Mouse (Mus musculus): ENCODE results near the gene Sftpa1. TPM values are rescaled to one million over a fixed set of nuclear protein-coding genes. Genes with fewer than 3 reads are reported as not detected.

The Sftpa1 gene
- polyA plus RNA-seq, 1 experiment, result not detected

- no peak for DNase-seq (ENCODE audit: low spot score)
Observed at GRCm38 (mm10) chr14:41160743-41161142, 29.2 kb downstream of the Sftpa1 start.

- peak; percentile 31 for DNase-seq (ENCODE audit: low spot score)
Observed at GRCm38 (mm10) chr14:41162663-41163062, 31.1 kb downstream of the Sftpa1 start.

- no peak for DNase-seq (ENCODE audit: low spot score)
Observed at GRCm38 (mm10) chr14:41167278-41167677, 35.7 kb downstream of the Sftpa1 start.

DNA sequence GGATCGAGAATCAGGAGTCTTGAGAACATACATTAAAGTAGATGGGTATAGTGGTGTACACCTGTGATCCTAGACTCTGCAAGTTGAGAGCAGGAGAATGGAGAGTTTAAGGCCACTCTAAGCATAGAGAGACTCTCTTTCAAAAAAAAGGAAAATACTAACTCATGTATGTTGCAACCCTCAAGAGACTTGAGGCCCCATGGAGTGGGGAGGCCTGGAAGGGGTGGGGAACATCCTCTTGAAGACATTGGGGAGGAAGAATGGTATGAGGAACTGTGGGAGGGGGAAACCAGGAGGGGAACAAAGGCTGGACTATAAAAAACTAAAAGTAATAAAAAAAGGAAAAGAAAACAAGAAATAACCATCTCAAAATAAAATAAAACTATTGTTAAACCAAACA, 37.0 kb downstream of the Sftpa1 start:
- DNase-seq (ENCODE audit: low spot score), result no peak

DNA sequence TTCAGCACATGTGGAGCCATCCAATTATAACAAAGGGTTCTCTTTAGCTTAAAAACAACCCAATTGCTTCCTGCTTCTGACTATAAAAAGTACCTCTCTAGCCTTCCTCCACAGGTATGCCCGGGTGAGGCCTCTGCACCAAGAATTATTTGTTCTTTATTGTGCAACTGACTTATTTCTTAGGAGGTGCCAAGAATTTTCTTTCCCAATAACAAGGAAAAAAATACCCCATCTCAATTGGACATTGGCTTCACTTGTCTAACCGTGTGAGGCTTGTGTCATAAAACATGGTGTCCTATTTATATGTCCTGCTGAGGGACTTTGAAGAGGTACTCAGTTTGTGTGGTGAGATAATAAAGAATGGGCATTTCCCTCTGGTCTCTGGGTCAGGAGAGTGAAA, 38.9 kb downstream of the Sftpa1 start:
- no peak for DNase-seq (ENCODE audit: low spot score)

GRCm38 (mm10) chr14:41174802-41175201, 43.2 kb downstream of the Sftpa1 start:
- no peak for DNase-seq (ENCODE audit: low spot score)

DNA sequence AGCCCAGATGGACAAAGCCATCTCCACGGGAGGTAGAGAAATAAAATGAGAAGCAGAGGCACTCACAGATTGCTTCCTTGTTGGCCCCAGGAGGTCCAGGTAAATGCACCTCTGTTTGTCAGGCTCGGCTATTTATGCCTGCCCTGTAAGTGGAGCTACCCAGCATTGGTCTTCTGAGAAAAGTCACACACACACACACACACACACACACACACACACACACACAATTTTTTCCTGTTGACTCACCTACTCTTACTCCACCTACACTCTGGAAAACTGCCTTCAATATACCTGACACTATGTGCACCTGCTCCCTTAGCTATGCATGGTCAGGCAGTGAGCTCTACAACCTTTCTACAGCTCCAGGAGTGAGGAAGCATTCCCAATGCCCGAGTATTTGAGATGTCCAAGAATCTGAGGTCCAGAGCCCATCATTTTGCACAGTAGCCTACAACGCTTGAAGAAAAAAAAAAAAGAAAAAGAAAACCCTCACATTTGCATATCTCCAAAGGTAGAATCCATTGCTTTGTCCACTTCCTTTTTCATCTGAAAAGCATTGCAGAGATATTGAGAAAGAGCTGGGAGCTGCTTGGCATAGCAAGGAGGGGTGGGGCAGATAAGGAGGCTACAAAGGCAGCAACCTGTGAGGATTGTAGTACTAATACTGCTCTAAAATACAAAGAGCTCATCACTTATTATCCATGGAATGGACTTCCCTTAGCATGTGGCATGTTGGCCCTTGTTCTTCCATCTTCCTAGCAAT, 53.7 kb downstream of the Sftpa1 start, which contains the start of gene Sftpd:
Gene Sftpd (minus strand): TSS at position 91 of the 763 bp plus-strand sequence.
- no peak for DNase-seq (ENCODE audit: low spot score)

Other genes starting within 250 kb of the Sftpa1 start
- 0.32 and 0.44 TPM in 2 replicates for gene Sh2d4b, start 238.5 kb upstream of the Sftpa1 start, polyA plus RNA-seq (2012; rRNA removed)
- 55.9 and 58.9 TPM in 2 replicates for gene Tspan14, start 165.0 kb upstream of the Sftpa1 start, polyA plus RNA-seq (2012; rRNA removed)
- gene Fam213a, start 118.0 kb upstream of the Sftpa1 start, polyA plus RNA-seq (2012; rRNA removed), result 52.2 and 61.9 TPM in 2 replicates
- gene Dydc2, start 62.6 kb upstream of the Sftpa1 start, polyA plus RNA-seq (2012; rRNA removed), result not detected in 2 replicates
- not detected in 2 replicates for gene Dydc1, start 58.9 kb upstream of the Sftpa1 start, polyA plus RNA-seq (2012; rRNA removed)
- not detected in 2 replicates for gene Mat1a, start 26.7 kb upstream of the Sftpa1 start, polyA plus RNA-seq (2012; rRNA removed)
- not detected in 2 replicates for gene Mbl1, start 19.7 kb downstream of the Sftpa1 start, polyA plus RNA-seq (2012; rRNA removed)
- not detected in 2 replicates for gene Sftpd, start 53.4 kb downstream of the Sftpa1 start, polyA plus RNA-seq (2012; rRNA removed)
- gene Gm2832, start 147.0 kb downstream of the Sftpa1 start, polyA plus RNA-seq (2012; rRNA removed), result not detected in 2 replicates
- gene Gm5798, start 216.8 kb downstream of the Sftpa1 start, polyA plus RNA-seq (2012; rRNA removed), result not detected in 2 replicates

Measured in urinary bladder, adult 2 months (tissue).